Mouse (Mus musculus): ENCODE data around the gene Eif1b.

GRCm38 (mm10) chr9:120482382-120482781 is 9.7 kb upstream of the Eif1b start:
- no peak for TF ChIP-seq CTCF (IDR thresholded peaks at IDR 0.05; ENCODE audit: insufficient read depth, low read length)
- no peak for TF ChIP-seq POLR2A (IDR thresholded peaks at IDR 0.05; ENCODE audit: borderline replicate concordance, extremely low read depth, low read depth, low read length)
